Mouse (Mus musculus) liver, embryonic 13.5 days (tissue): ENCODE measurements around the gene Zfp658. TPM values are rescaled to one million over a fixed set of nuclear protein-coding genes. Genes with fewer than 3 reads are reported as not detected.

ENCODE experiments used
- ATAC-seq: fragments of 200-750 bp; cut with Nextera tagmentation; 2 replicates; pipeline ENCODE4 v1.8.0; 2017; ENCODE audit warnings: low read depth, mild to moderate bottlenecking, moderate number of reproducible peaks, moderate library complexity
- DNase-seq: peaks from one replicate; pipeline ENCODE4 v3.0.0; 2022
- H3K27ac ChIP-seq: fragments of 300-500 bp; sonication (generic); 2 replicates; pipeline ENCODE4 v1.5.1; 2015; ENCODE audit warnings: moderate library complexity, mild to moderate bottlenecking, inconsistent platforms
- H3K27me3 ChIP-seq: fragments of 300-500 bp; sonication (generic); 2 replicates; pipeline ENCODE4 v1.6.1; 2015; ENCODE audit warnings: mild to moderate bottlenecking, inconsistent platforms
- H3K36me3 ChIP-seq: fragments of 300-500 bp; sonication (generic); 2 replicates; pipeline ENCODE4 v1.6.1; 2015; ENCODE audit warnings: mild to moderate bottlenecking, inconsistent platforms
- H3K4me1 ChIP-seq: fragments of 300-500 bp; sonication (generic); replicated peaks from 2 replicates; pipeline ENCODE4 v1.6.1; 2015; ENCODE audit warnings: inconsistent platforms
- H3K4me2 ChIP-seq: fragments of 300-500 bp; sonication (generic); 2 replicates; pipeline ENCODE4 v1.6.1; 2015; ENCODE audit warnings: inconsistent platforms, mild to moderate bottlenecking, moderate library complexity
- H3K4me3 ChIP-seq: fragments of 300-500 bp; sonication (generic); replicated peaks from 2 replicates; pipeline ENCODE4 v1.5.1; 2015; ENCODE audit warnings: mild to moderate bottlenecking, inconsistent platforms
- H3K9ac ChIP-seq: fragments of 300-500 bp; sonication (generic); 2 replicates; pipeline ENCODE4 v1.6.1; 2015; ENCODE audit warnings: mild to moderate bottlenecking, inconsistent platforms
- H3K9me3 ChIP-seq: fragments of 300-500 bp; sonication (generic); replicated peaks from 2 replicates; pipeline ENCODE4 v1.6.1; 2016; ENCODE audit warnings: inconsistent platforms
- WGBS: fragments of 180-500 bp; shearing (Covaris S2); methylation state at CpG from one replicate; pipeline ENCODE4 v1.1.7; 2015; ENCODE audit not compliant: insufficient replicate concordance; 5-methylcytosine and 5-hydroxymethylcytosine counted together
- polyA plus RNA-seq: library from polyadenylated mRNA; unstranded; fragments of >200 nt; fragmentation: Nextera tagmentation; extraction: Ambion mirVana; gene quantifications from 2 replicates; pipeline ENCODE4 v1.2.1, GENCODE M21; 2015

Zfp658 gene
- polyA plus RNA-seq, 1 experiment from 2014 or later: 0.20 TPM

- 50% methylated on average over 7 of the region's 7 CpGs for WGBS
- DNase-seq (no peak), ATAC-seq (no peak)
- Histone ChIP-seq H3K9ac (no peak overlapping the region), H3K4me3 (no peak overlapping the region), H3K36me3 (no peaks in the 10 kb centered on the region), H3K9me3 (no peaks in the 10 kb centered on the region), H3K4me1 (no peaks in the 10 kb centered on the region), H3K27me3 (no peaks in the 10 kb centered on the region), H3K27ac (no peak overlapping the region), H3K4me2 (no peak overlapping the region)
Observed at GRCm38 (mm10) chr7:43545656-43546545, 16.2 kb upstream of the Zfp658 start.

- Histone ChIP-seq H3K27me3 (no peaks in the 10 kb centered on the region), H3K27ac (no peak overlapping the region), H3K9ac (no peak overlapping the region), H3K4me1 (no peaks in the 10 kb centered on the region), H3K9me3 (no peaks in the 10 kb centered on the region), H3K4me2 (no peak overlapping the region), H3K36me3 (no peaks in the 10 kb centered on the region), H3K4me3 (no peak overlapping the region)
- 39% methylated on average over 5 of the region's 5 CpGs for WGBS
- DNase-seq (no peak), ATAC-seq (no peak)
Observed at GRCm38 (mm10) chr7:43547666-43548065, 14.4 kb upstream of the Zfp658 start.

GRCm38 (mm10) chr7:43548206-43548605 lies 13.8 kb upstream of the Zfp658 start:
- H3K36me3 ChIP-seq: no peaks in the 10 kb centered on the region

GRCm38 (mm10) chr7:43553153-43553552 lies 8.9 kb upstream of the Zfp658 start:
- no peak overlapping the region for H3K4me2 ChIP-seq
- no peak overlapping the region for H3K9ac ChIP-seq
- no peak overlapping the region for H3K4me3 ChIP-seq
- H3K4me1 ChIP-seq: no peaks in the 10 kb centered on the region
- H3K36me3 ChIP-seq: no peaks in the 10 kb centered on the region
- ATAC-seq (no peak), DNase-seq (no peak)
- WGBS: 35% methylated on average over 4 of the region's 4 CpGs
- H3K27me3 ChIP-seq: no peaks in the 10 kb centered on the region
- no peaks in the 10 kb centered on the region for H3K9me3 ChIP-seq
- H3K27ac ChIP-seq: no peak overlapping the region

More at GRCm38 (mm10) chr7:43548206-43548605, 13.8 kb upstream of the Zfp658 start:
- Histone ChIP-seq H3K27ac (no peak overlapping the region), H3K4me1 (no peaks in the 10 kb centered on the region), H3K9me3 (no peaks in the 10 kb centered on the region), H3K9ac (no peak overlapping the region), H3K27me3 (no peaks in the 10 kb centered on the region), H3K4me2 (no peak overlapping the region), H3K4me3 (no peak overlapping the region)
- 58% methylated on average over 4 of the region's 4 CpGs for WGBS
- DNase-seq (no peak), ATAC-seq (no peak)

- WGBS: 14% methylated on average over 3 of the region's 3 CpGs
- Histone ChIP-seq H3K27ac (no peak overlapping the region), H3K9ac (no peak overlapping the region), H3K4me3 (no peak overlapping the region), H3K27me3 (no peaks in the 10 kb centered on the region), H3K4me2 (no peak overlapping the region), H3K4me1 (no peaks in the 10 kb centered on the region), H3K9me3 (no peaks in the 10 kb centered on the region), H3K36me3 (no peaks in the 10 kb centered on the region)
- 0 out of 2 replicates have a peak, but pooled peaks have one; percentile 29 for ATAC-seq
- no peak for DNase-seq
Observed at GRCm38 (mm10) chr7:43554550-43554949, 7.5 kb upstream of the Zfp658 start.

GRCm38 (mm10) chr7:43555351-43555750 lies 6.7 kb upstream of the Zfp658 start:
- no peaks in the 10 kb centered on the region for H3K36me3 ChIP-seq
- 61% methylated on average over 5 of the region's 5 CpGs for WGBS
- no peaks in the 10 kb centered on the region for H3K27me3 ChIP-seq
- no peak for DNase-seq
- H3K4me2 ChIP-seq: no peak overlapping the region
- H3K9me3 ChIP-seq: no peaks in the 10 kb centered on the region
- H3K4me3 ChIP-seq: no peak overlapping the region
- no peak for ATAC-seq
- no peaks in the 10 kb centered on the region for H3K4me1 ChIP-seq
- no peak overlapping the region for H3K9ac ChIP-seq
- no peak overlapping the region for H3K27ac ChIP-seq

- DNase-seq: no peak
- whole genome bisulfite sequencing: 57% methylated on average over 1 of the region's 1 CpGs
- H3K4me3 ChIP-seq: no peak overlapping the region
- no peaks in the 10 kb centered on the region for H3K27me3 ChIP-seq
- H3K4me2 ChIP-seq: no peak overlapping the region
- no peak overlapping the region for H3K9ac ChIP-seq
- no peaks in the 10 kb centered on the region for H3K36me3 ChIP-seq
- H3K9me3 ChIP-seq: no peaks in the 10 kb centered on the region
- ATAC-seq: no peak
- no peaks in the 10 kb centered on the region for H3K4me1 ChIP-seq
- no peak overlapping the region for H3K27ac ChIP-seq
Observed at GRCm38 (mm10) chr7:43556901-43557300, 5.2 kb upstream of the Zfp658 start.

GRCm38 (mm10) chr7:43562651-43563070 lies 605 bp downstream of the Zfp658 start:
- Histone ChIP-seq H3K36me3 (0 out of 2 replicates have a peak, but pooled peaks cover under 1% of the 10 kb centered on the region), H3K4me3 (peak overlapping the region; percentile 63), H3K9me3 (no peaks in the 10 kb centered on the region), H3K27me3 (no peaks in the 10 kb centered on the region), H3K9ac (peak overlapping the region; percentile 62), H3K4me1 (peaks cover 10% of the 10 kb centered on the region; the same call in 1 of the 2 replicates), H3K4me2 (peak overlapping the region; percentile 73), H3K27ac (no peak overlapping the region)
- DNase-seq: no peak
- WGBS: 2% methylated on average over 10 of the region's 10 CpGs
- ATAC-seq: no peak

- no peak for ATAC-seq
- H3K4me1 ChIP-seq: peaks cover 10% of the 10 kb centered on the region; the same call in 1 of the 2 replicates
- 35% methylated on average over 6 of the region's 6 CpGs for WGBS
- no peak for DNase-seq
- H3K4me2 ChIP-seq: peak overlapping the region; percentile 73
- 0 out of 2 replicates have a peak, but pooled peaks cover 2% of the 10 kb centered on the region for H3K36me3 ChIP-seq
- H3K9me3 ChIP-seq: no peaks in the 10 kb centered on the region
- H3K27me3 ChIP-seq: no peaks in the 10 kb centered on the region
- H3K27ac ChIP-seq: no peak overlapping the region
- H3K4me3 ChIP-seq: no peak overlapping the region; the same call in 1 of the 2 replicates
- H3K9ac ChIP-seq: no peak overlapping the region
Observed at GRCm38 (mm10) chr7:43563300-43563699, 1.2 kb downstream of the Zfp658 start.

- no peak overlapping the region for H3K4me2 ChIP-seq
- H3K4me3 ChIP-seq: no peak overlapping the region
- H3K36me3 ChIP-seq: peaks cover 14% of the 10 kb centered on the region; the same call in 1 of the 2 replicates
- no peaks in the 10 kb centered on the region for H3K4me1 ChIP-seq
- H3K9ac ChIP-seq: no peak overlapping the region
- H3K27ac ChIP-seq: no peak overlapping the region
- WGBS: 62% methylated on average over 2 of the region's 2 CpGs
- no peak for ATAC-seq
- no peaks in the 10 kb centered on the region for H3K27me3 ChIP-seq
- DNase-seq: no peak
- H3K9me3 ChIP-seq: no peaks in the 10 kb centered on the region
Observed at GRCm38 (mm10) chr7:43571216-43571615, 9.2 kb downstream of the Zfp658 start.

- under 1% methylated on average over 37 of the region's 37 CpGs for WGBS
- Histone ChIP-seq H3K4me3 (peak within 1 kb of the TSS; percentile 75), H3K27ac (peak within 1 kb of the TSS; percentile 60), H3K9me3 (no peaks in the 10 kb centered on the region), H3K4me1 (peaks cover 16% of the 10 kb centered on the region), H3K4me2 (peak within 1 kb of the TSS; percentile 83), H3K36me3 (peaks cover 6% of the 10 kb centered on the region), H3K27me3 (no peaks in the 10 kb centered on the region), H3K9ac (peak within 1 kb of the TSS; percentile 71)
- peak; percentile 79 for DNase-seq
- ATAC-seq: peak; percentile 95
Observed at GRCm38 (mm10) chr7:43579440-43580171, 17.6 kb downstream of the Zfp658 start, which contains the start of gene Zfp719. Gene Zfp719, plus strand, starts transcription at chr7:43579610.
